Mouse (Mus musculus): ENCODE measurements at regions not wholly inside any gene's neighbourhood (a gene's known extent, or its start where the extent isn't known, plus 50 kb on each side); places are given as distances from the start of the nearest gene placed in this dataset.
"Not testable (repeated sequence)": the region's sequence is repeated elsewhere in the genome, so short reads cannot be mapped to it uniquely, and the experiment has no call there.

- DNase-seq (ENCODE audit: low spot score in 2 of 2), result no peak
These were observed 212.1 kb downstream of the Adgrg6 start for GRCm38 (mm10) chr10:14333344-14333743.

- no peak for DNase-seq (ENCODE audit: low spot score in 2 of 2)
These were observed 212.8 kb downstream of the Adgrg6 start for GRCm38 (mm10) chr10:14332688-14333117.

GRCm38 (mm10) chr10:14328846-14329245 lies 216.6 kb downstream of the Adgrg6 start:
- no peak for DNase-seq (ENCODE audit: low spot score in 2 of 2)

- DNase-seq (ENCODE audit: low spot score in 2 of 2), result no peak
These were observed 219.2 kb downstream of the Adgrg6 start for GRCm38 (mm10) chr10:14326229-14326628.

- peak; percentile 29 to 41 for DNase-seq (ENCODE audit: low spot score in 2 of 2)
These were observed 224.0 kb downstream of the Adgrg6 start for GRCm38 (mm10) chr10:14321503-14321902.

GRCm38 (mm10) chr10:14315232-14315631 lies 230.2 kb downstream of the Adgrg6 start:
- no peak for DNase-seq (ENCODE audit: low spot score in 2 of 2)

GRCm38 (mm10) chr10:14314607-14315006 lies 230.9 kb downstream of the Adgrg6 start:
- DNase-seq (ENCODE audit: low spot score in 2 of 2), result no peak

- DNase-seq (ENCODE audit: low spot score in 2 of 2), result no peak
These were observed 231.4 kb downstream of the Adgrg6 start for GRCm38 (mm10) chr10:14314004-14314581.

GRCm38 (mm10) chr10:14312959-14313358 lies 232.5 kb downstream of the Adgrg6 start:
- no peak for DNase-seq (ENCODE audit: low spot score in 2 of 2)

- DNase-seq (ENCODE audit: low spot score in 2 of 2), result no peak
These were observed 233.5 kb downstream of the Adgrg6 start for GRCm38 (mm10) chr10:14311962-14312361.

GRCm38 (mm10) chr10:14306811-14307210 lies 238.6 kb downstream of the Adgrg6 start:
- no peak for DNase-seq (ENCODE audit: low spot score in 2 of 2)

GRCm38 (mm10) chr10:14303476-14303875 lies 242.0 kb downstream of the Adgrg6 start:
- no peak for DNase-seq (ENCODE audit: low spot score in 2 of 2)

- DNase-seq (ENCODE audit: low spot score in 2 of 2), result no peak
These were observed 249.3 kb downstream of the Adgrg6 start for GRCm38 (mm10) chr10:14296147-14296546.

GRCm38 (mm10) chr10:14292701-14293100 lies 252.8 kb downstream of the Adgrg6 start:
- DNase-seq (ENCODE audit: low spot score in 2 of 2), result not testable (repeated sequence)

GRCm38 (mm10) chr10:14287551-14287950 lies 257.9 kb downstream of the Adgrg6 start:
- no peak for DNase-seq (ENCODE audit: low spot score in 2 of 2)

- DNase-seq (ENCODE audit: low spot score in 2 of 2), result no peak
These were observed 268.8 kb downstream of the Adgrg6 start for GRCm38 (mm10) chr10:14276631-14277030.

- no peak for DNase-seq (ENCODE audit: low spot score in 2 of 2)
These were observed 270.0 kb downstream of the Adgrg6 start for GRCm38 (mm10) chr10:14275477-14275876.

GRCm38 (mm10) chr10:14270008-14270407 lies 275.5 kb downstream of the Adgrg6 start:
- no peak for DNase-seq (ENCODE audit: low spot score in 2 of 2)

- DNase-seq (ENCODE audit: low spot score in 2 of 2), result no peak
These were observed 277.8 kb downstream of the Adgrg6 start for GRCm38 (mm10) chr10:14267641-14268040.

- no peak for DNase-seq (ENCODE audit: low spot score in 2 of 2)
These were observed 273.8 kb downstream of the Hivep2 start for GRCm38 (mm10) chr10:14239670-14240069.

GRCm38 (mm10) chr10:14234896-14235604 lies 269.2 kb downstream of the Hivep2 start:
- DNase-seq (ENCODE audit: low spot score in 2 of 2), result no peak

- DNase-seq (ENCODE audit: low spot score in 2 of 2), result no peak
These were observed 268.2 kb downstream of the Hivep2 start for GRCm38 (mm10) chr10:14234005-14234602.

All from adrenal gland, postnatal 4 days (tissue).